Mouse (Mus musculus): ENCODE results near the gene Gm10491.
A peak's percentile ranks its signal among the peaks of the same experiment; 100 is the strongest.

Gene Gm10491

DNA sequence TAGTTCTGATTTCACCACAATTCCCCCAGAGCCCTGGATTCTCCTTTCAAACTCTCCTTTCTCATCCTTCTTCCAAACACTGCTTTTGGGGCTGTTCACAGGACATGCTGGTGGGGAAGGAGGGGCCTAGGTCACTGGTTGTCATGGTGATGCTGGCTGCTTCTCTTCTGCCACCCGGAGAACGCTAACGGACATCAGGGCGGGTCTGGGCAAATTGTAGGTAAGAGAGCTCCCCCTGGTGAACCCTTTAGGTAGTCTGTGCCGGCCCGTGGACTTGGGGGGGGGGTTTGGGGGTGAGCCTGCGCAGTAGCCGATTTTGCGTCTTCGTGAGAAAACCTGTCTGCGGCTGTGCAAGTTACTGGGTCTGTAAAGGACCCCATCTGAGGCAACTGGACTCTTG is 27.8 kb downstream of the Gm10491 start:
- peak; percentile 84 for DNase-seq (ENCODE audit: low spot score)

GRCm38 (mm10) chrX:7878495-7878894 is 29.1 kb downstream of the Gm10491 start:
- no peak for DNase-seq (ENCODE audit: low spot score)

DNA sequence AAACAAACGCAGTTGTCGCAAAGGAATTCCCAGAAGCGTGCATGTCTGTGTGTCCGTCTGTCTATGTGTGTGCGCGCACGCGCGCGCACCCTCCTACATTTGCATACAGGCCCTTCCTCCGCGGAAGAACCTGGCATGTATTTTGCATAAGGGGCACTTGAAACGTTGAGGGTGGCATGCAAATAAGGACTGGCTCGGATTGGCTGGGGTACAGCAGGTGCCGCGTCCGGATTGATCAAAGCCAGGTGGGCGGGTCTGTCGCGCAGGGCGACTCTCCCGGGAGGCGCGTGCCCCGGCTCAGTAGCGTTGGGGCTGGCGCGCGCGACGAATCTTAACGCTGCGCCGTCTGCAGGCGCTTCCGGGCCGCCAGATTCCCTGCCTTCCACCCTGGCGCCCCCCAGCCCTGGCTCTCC is 29.6 kb downstream of the Gm10491 start, which contains the start of gene Pim2:
Gene Pim2, plus strand, starts transcription at position 256 of the 413 bp plus-strand sequence.
- peak; percentile 87 for DNase-seq (ENCODE audit: low spot score)

DNA sequence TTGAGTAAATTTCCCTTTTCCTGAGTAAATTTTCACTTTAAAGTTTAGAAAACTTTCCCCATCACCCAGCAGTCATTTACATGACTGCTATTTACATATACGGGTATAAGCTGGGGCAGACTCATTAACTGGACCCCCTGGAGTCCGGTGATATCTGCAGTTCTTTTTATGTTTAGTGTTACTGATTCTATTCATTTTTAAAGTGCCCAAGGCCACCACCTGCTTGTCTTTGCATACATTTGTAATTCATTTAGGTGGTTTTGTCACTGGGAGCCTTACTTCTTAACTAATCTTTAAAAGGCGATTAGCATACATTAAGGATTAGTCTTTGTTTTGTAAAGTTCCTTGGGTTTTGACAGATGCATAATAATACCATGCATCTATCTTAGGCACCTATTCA is 37.8 kb downstream of the Gm10491 start:
- no peak for DNase-seq (ENCODE audit: low spot score)

GRCm38 (mm10) chrX:7868506-7868905 is 39.1 kb downstream of the Gm10491 start:
- DNase-seq (ENCODE audit: low spot score), result no peak

- no peak for DNase-seq (ENCODE audit: low spot score)
These were observed 40.5 kb downstream of the Gm10491 start for GRCm38 (mm10) chrX:7867141-7867540.

DNA sequence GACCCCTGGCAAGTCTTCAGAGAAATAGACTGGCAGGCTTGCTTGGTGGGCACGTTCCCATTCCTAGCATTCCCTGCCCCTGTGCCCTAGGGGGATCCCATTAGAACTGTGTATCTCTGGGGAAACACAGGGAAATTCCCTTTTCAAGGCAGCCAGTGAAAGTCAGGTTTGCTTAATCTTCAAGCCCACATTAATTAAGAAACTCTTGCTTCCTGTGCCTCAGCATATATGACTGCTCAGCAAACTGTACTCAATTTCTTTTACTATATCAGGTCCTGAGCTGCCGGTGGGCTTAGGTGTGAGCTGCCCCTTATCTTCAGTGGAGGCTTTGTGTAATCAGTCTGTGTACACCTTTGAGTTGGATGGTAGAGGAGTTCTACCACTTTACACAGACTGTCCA is 41.8 kb downstream of the Gm10491 start:
- no peak for DNase-seq (ENCODE audit: low spot score)

- DNase-seq (ENCODE audit: low spot score), result no peak
These were observed 42.3 kb downstream of the Gm10491 start for GRCm38 (mm10) chrX:7865343-7865742.

- no peak for DNase-seq (ENCODE audit: low spot score)
These were observed 43.1 kb downstream of the Gm10491 start for GRCm38 (mm10) chrX:7864551-7864950.

- DNase-seq (ENCODE audit: low spot score), result no peak
These were observed 44.5 kb downstream of the Gm10491 start for GRCm38 (mm10) chrX:7863181-7863580.

- DNase-seq (ENCODE audit: low spot score), result no peak
These were observed 48.4 kb downstream of the Gm10491 start for GRCm38 (mm10) chrX:7859191-7859753.
